Mouse (Mus musculus): ENCODE data around the gene Lyrm9. TPM values are rescaled to one million over a fixed set of nuclear protein-coding genes. Genes with fewer than 3 reads are reported as not detected.

Lyrm9 gene
- polyA plus RNA-seq, 1 experiment from 2014 or later, result 25.3 TPM

Other genes starting within 250 kb of the Lyrm9 start
- gene Nlk, start 129.2 kb upstream of the Lyrm9 start, polyA plus RNA-seq (2015; fragmentation: Nextera tagmentation; extraction: Ambion mirVana), result 30.7 and 33.5 TPM in 2 replicates
- gene Ccnq, start 74.9 kb upstream of the Lyrm9 start, polyA plus RNA-seq (2015; fragmentation: Nextera tagmentation; extraction: Ambion mirVana), result 33.2 and 34.3 TPM in 2 replicates
- gene Nos2, start 94.2 kb downstream of the Lyrm9 start, polyA plus RNA-seq (2015; fragmentation: Nextera tagmentation; extraction: Ambion mirVana), result 0.71 and 0.82 TPM in 2 replicates
- gene Lgals9, start 158.4 kb downstream of the Lyrm9 start, polyA plus RNA-seq (2015; fragmentation: Nextera tagmentation; extraction: Ambion mirVana), result 4.2 and 4.7 TPM in 2 replicates